Mouse (Mus musculus) small intestine, adult 2 months (tissue): Measurements from ENCODE around the gene St8sia1.

Experiments
- CTCF ChIP-seq: fragments of 200-500 bp; IDR thresholded peaks from 2 replicates; pipeline ENCODE4 v1.5.1; 2012; ENCODE audit warnings: low read depth, mild to moderate bottlenecking, control low read depth, inconsistent platforms, low read length, moderate library complexity, mixed read lengths; ENCODE audit not compliant: insufficient replicate concordance, insufficient read length; ENCODE audit errors: extremely low read depth
- POLR2A ChIP-seq: fragments of 200-500 bp; IDR thresholded peaks from 2 replicates; pipeline ENCODE4 v1.6.1; 2012; ENCODE audit warnings: low read depth, mild to moderate bottlenecking, control low read depth, inconsistent platforms, low read length, moderate library complexity

DNA sequence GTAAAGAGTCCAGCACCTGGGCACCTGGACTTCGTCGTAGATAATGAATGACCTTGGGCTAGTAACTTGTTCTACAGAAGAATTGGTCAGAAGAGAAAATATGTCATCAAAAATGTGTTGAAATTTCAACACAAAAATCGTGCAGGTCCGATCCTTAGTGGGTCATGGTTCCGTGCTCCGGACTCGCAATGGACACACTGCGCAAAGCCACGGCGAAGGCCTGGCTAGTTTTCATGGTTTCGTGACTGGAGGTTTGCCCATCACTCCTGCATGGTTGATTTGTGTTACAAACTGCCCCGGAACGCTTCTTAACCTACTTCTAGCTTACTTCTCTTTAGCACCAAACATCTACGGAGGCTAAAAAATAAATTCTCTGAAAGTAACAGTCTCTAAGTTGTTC is 1.4 kb downstream of the St8sia1 start:
- TF ChIP-seq CTCF (no peak), POLR2A (no peak)
